Mouse (Mus musculus) C2C12 (cell line): ENCODE results near the gene Ankrd40. TPM values are rescaled to one million over a fixed set of nuclear protein-coding genes. Genes with fewer than 3 reads are reported as not detected.

Experiments
- H3K27me3 ChIP-seq: one replicate; pipeline ENCODE4 v1.6.1; 2011; ENCODE audit not compliant: control insufficient read depth, insufficient read depth, insufficient read length
- H3K36me3 ChIP-seq: one replicate; pipeline ENCODE4 v1.6.1; 2011; ENCODE audit not compliant: control insufficient read depth, insufficient read depth
- H3K4me3 ChIP-seq: one replicate; pipeline ENCODE4 v1.5.1; 2011; ENCODE audit warnings: mild to moderate bottlenecking, control low read depth; ENCODE audit not compliant: poor library complexity, insufficient read depth, severe bottlenecking
- H3K79me2 ChIP-seq: one replicate; pipeline ENCODE4 v1.6.1; 2011; ENCODE audit not compliant: control insufficient read depth, insufficient read depth
- H3K79me3 ChIP-seq: one replicate; pipeline ENCODE4 v1.6.1; 2011; ENCODE audit warnings: low read depth, control low read depth
- H3ac ChIP-seq: one replicate; pipeline ENCODE3; 2011; ENCODE audit warnings: low read depth; ENCODE audit not compliant: control insufficient read depth, insufficient read length
- CEBPB ChIP-seq: IDR thresholded peaks from one replicate; pipeline ENCODE4 v1.6.1; 2011; ENCODE audit warnings: low read depth, mild to moderate bottlenecking, control low read depth, moderate library complexity
- CTCF ChIP-seq: IDR thresholded peaks from one replicate; pipeline ENCODE4 v1.5.1; 2011; ENCODE audit not compliant: control insufficient read depth, insufficient read depth, insufficient read length
- FOSL1 ChIP-seq: IDR thresholded peaks from one replicate; pipeline ENCODE4 v1.8.0; 2011; ENCODE audit warnings: mild to moderate bottlenecking, low read length; ENCODE audit not compliant: poor library complexity, insufficient read depth, severe bottlenecking
- MAX ChIP-seq: IDR thresholded peaks from one replicate; pipeline ENCODE4 v1.6.1; 2011; ENCODE audit warnings: mild to moderate bottlenecking, control low read depth
- MYOD1 ChIP-seq: IDR thresholded peaks from one replicate; pipeline ENCODE4 v1.6.1; 2011; ENCODE audit warnings: low read depth; ENCODE audit not compliant: control insufficient read depth, insufficient read length
- MYOG ChIP-seq: IDR thresholded peaks from one replicate; pipeline ENCODE4 v1.6.1; 2011; ENCODE audit not compliant: control insufficient read depth, insufficient read length; ENCODE audit errors: extremely low read depth
- USF1 ChIP-seq: IDR thresholded peaks from one replicate; pipeline ENCODE4 v1.6.1; 2011; ENCODE audit warnings: low read depth, mild to moderate bottlenecking, control low read depth, moderate library complexity
- polyA plus RNA-seq: library from polyadenylated mRNA; unstranded; fragments of >200 nt; fragmentation: generic; extraction: Trizol; gene quantifications from one replicate; pipeline ENCODE4 v1.2.1, GENCODE M21; 2012; ENCODE audit warnings: missing spikeins

Gene Ankrd40
- polyA plus RNA-seq, 1 experiment: 66.9 TPM

GRCm38 (mm10) chr11:94320969-94321930 lies 6.6 kb upstream of the Ankrd40 start:
- Histone ChIP-seq H3K79me3 (peaks cover 52% of the 10 kb centered on the region), H3K4me3 (peak overlapping the region; percentile 96), H3K79me2 (peaks cover 55% of the 10 kb centered on the region), H3K27me3 (no peaks in the 10 kb centered on the region), H3ac (peak overlapping the region; percentile 98), H3K36me3 (peaks cover 13% of the 10 kb centered on the region)
- TF ChIP-seq MYOD1: no peak
- TF ChIP-seq USF1: no peak
- TF ChIP-seq MYOG: no peak
- TF ChIP-seq MAX: no peak
- no peak for TF ChIP-seq CEBPB
- no peak for TF ChIP-seq CTCF
- no peak for TF ChIP-seq FOSL1

GRCm38 (mm10) chr11:94321931-94322400 lies 5.8 kb upstream of the Ankrd40 start, which contains the start of gene Luc7l3:
TSS of gene Luc7l3 (minus strand) at chr11:94321988.
- Histone ChIP-seq H3ac (peak within 1 kb of the TSS; percentile 98), H3K4me3 (peak within 1 kb of the TSS; percentile 96), H3K36me3 (peaks cover 13% of the 10 kb centered on the region), H3K27me3 (no peaks in the 10 kb centered on the region), H3K79me3 (peaks cover 44% of the 10 kb centered on the region), H3K79me2 (peaks cover 48% of the 10 kb centered on the region)
- TF ChIP-seq CEBPB (no peak), MAX (peak; percentile 84), MYOG (no peak), FOSL1 (no peak), CTCF (no peak), MYOD1 (no peak), USF1 (peak; percentile 57)

GRCm38 (mm10) chr11:94322636-94323035 lies 5.2 kb upstream of the Ankrd40 start:
- Histone ChIP-seq H3K4me3 (no peak overlapping the region), H3K36me3 (peaks cover 13% of the 10 kb centered on the region), H3K27me3 (no peaks in the 10 kb centered on the region), H3K79me2 (peaks cover 41% of the 10 kb centered on the region), H3K79me3 (peaks cover 38% of the 10 kb centered on the region), H3ac (no peak overlapping the region)
- no peak for TF ChIP-seq MYOG
- no peak for TF ChIP-seq CEBPB
- no peak for TF ChIP-seq FOSL1
- TF ChIP-seq USF1: no peak
- TF ChIP-seq CTCF: no peak
- no peak for TF ChIP-seq MAX

- H3ac ChIP-seq: no peak overlapping the region
- H3K79me3 ChIP-seq: peaks cover 30% of the 10 kb centered on the region
- peaks cover 13% of the 10 kb centered on the region for H3K36me3 ChIP-seq
- TF ChIP-seq CTCF (no peak), MYOG (no peak), FOSL1 (no peak), MAX (no peak), USF1 (no peak), CEBPB (no peak), MYOD1 (no peak)
- no peaks in the 10 kb centered on the region for H3K27me3 ChIP-seq
- H3K79me2 ChIP-seq: peaks cover 38% of the 10 kb centered on the region
- H3K4me3 ChIP-seq: no peak overlapping the region
Measured at GRCm38 (mm10) chr11:94323271-94323925, 4.4 kb upstream of the Ankrd40 start.

- Histone ChIP-seq H3K79me2 (peaks cover 38% of the 10 kb centered on the region), H3K79me3 (peaks cover 18% of the 10 kb centered on the region), H3K27me3 (no peaks in the 10 kb centered on the region), H3ac (no peak overlapping the region), H3K4me3 (no peak overlapping the region), H3K36me3 (peaks cover under 1% of the 10 kb centered on the region)
- TF ChIP-seq MAX (no peak), MYOD1 (no peak)
Measured at GRCm38 (mm10) chr11:94324618-94325017, 3.2 kb upstream of the Ankrd40 start.
